Mouse (Mus musculus): Measurements from ENCODE around the gene 2310039H08Rik. TPM values are rescaled to one million over a fixed set of nuclear protein-coding genes. Genes with fewer than 3 reads are reported as not detected.
"Not testable (repeated sequence)": the region's sequence is repeated elsewhere in the genome, so short reads cannot be mapped to it uniquely, and the experiment has no call there.

Gene 2310039H08Rik
- polyA plus RNA-seq, 1 experiment from 2014 or later, result 54.8 TPM

DNA sequence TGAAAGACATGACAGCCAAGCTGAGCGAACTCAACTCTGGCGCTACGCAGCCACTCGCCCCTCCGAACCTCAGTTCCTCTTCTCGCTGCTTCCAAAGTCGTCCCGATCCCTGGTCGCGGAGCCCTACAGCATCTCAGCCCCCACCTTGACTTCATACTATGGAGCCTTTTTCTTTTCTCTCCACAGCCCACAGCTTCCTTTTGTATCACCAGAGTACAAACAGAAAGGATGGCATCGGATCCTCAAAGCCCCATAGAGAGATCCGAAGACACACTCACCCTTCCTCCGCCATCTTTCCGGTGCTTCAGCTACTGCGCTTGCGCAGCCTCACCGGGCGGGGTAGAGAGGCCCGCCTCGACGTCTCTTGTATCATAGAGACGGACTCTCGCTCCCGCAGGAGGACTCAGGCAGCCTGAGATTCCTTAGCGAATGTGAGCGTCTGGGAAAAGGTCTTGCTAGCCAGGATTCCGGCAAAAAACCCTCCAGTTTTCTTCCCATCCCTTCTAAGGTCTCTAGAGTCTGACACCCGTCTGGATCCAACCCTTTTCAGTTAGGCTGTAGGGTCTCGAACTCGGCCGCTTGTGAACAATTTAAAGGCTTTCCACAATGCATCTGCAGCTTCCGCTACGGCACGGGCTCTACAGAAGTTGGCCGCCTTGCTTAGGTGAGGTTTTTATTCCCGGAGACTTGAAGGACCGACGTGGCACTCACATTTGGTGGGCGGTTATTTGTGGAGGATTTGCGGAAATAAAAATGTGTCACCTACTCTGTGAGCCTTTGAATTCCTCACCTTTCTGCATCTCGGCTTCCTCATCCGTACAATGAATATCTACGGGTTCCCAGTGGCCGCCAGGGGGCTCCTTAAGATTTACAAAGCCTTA lies 10.1 kb downstream of the 2310039H08Rik start, which contains the start of gene Rpl7l1:
Gene Rpl7l1, minus strand, starts transcription at position 332 of the 881 bp plus-strand sequence.
- H3K4me1 ChIP-seq, result peaks cover 6% of the 10 kb centered on the region
- no peaks in the 10 kb centered on the region for H3K9me3 ChIP-seq
- H3K27ac ChIP-seq, result peak within 1 kb of the TSS; percentile 86
- H3K4me2 ChIP-seq (replicated peaks), result peak within 1 kb of the TSS; percentile 66
- H3K27me3 ChIP-seq, result no peaks in the 10 kb centered on the region
- peak; percentile 89 for ATAC-seq (ENCODE audit: insufficient number of reproducible peaks, insufficient read depth, low FRiP score, low TSS enrichment)
- peak within 1 kb of the TSS; percentile 78 for H3K9ac ChIP-seq
- H3K4me3 ChIP-seq, result peak within 1 kb of the TSS; percentile 68
- peaks cover 31% of the 10 kb centered on the region for H3K36me3 ChIP-seq
- WGBS, result under 1% methylated on average over 44 of the region's 44 CpGs

DNA sequence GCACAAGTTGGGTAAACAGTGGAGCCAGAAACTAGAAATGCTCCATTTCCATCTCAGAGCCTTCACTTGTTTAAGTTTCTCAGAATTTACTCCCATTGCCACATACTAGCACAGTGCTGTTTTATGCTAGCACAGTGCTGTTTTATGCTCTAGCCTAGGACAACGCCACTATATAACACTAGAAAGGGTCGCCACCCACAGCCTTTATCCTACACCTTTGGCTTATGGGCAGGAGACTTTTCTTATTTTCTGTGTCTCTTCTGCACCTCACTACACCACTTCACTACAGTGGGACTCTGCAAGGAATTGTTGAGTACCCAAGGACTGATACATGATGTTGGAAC lies 10.8 kb downstream of the 2310039H08Rik start:
- Histone ChIP-seq H3K9ac (no peak overlapping the region), H3K9me3 (no peaks in the 10 kb centered on the region), H3K4me2 (replicated peaks) (peak overlapping the region; percentile 66), H3K27me3 (no peaks in the 10 kb centered on the region), H3K4me3 (peak overlapping the region; percentile 68), H3K27ac (peak overlapping the region; percentile 86; the same call in 1 of the 2 replicates), H3K36me3 (peaks cover 24% of the 10 kb centered on the region), H3K4me1 (peaks cover 6% of the 10 kb centered on the region)
- WGBS, result 72% methylated on average over 2 of the region's 2 CpGs
- ATAC-seq (ENCODE audit: insufficient number of reproducible peaks, insufficient read depth, low FRiP score, low TSS enrichment), result no peak

- WGBS, result 89% methylated on average over 5 of the region's 5 CpGs
Observed at GRCm38 (mm10) chr17:46786952-46787351, 14.5 kb downstream of the 2310039H08Rik start.

GRCm38 (mm10) chr17:46787974-46788373 lies 15.5 kb downstream of the 2310039H08Rik start:
- WGBS, result 74% methylated on average over 2 of the region's 2 CpGs
- not testable (repeated sequence) for H3K4me2 ChIP-seq (replicated peaks); ATAC-seq (ENCODE audit: insufficient number of reproducible peaks, insufficient read depth, low FRiP score, low TSS enrichment); H3K4me3 ChIP-seq; H3K9me3 ChIP-seq; H3K36me3 ChIP-seq; H3K27me3 ChIP-seq; H3K4me1 ChIP-seq; H3K9ac ChIP-seq; H3K27ac ChIP-seq

More at GRCm38 (mm10) chr17:46786952-46787351, 14.5 kb downstream of the 2310039H08Rik start:
- no peak overlapping the region for H3K9ac ChIP-seq
- no peaks in the 10 kb centered on the region for H3K36me3 ChIP-seq
- H3K9me3 ChIP-seq, result no peaks in the 10 kb centered on the region
- no peak overlapping the region for H3K4me3 ChIP-seq
- ATAC-seq (ENCODE audit: insufficient number of reproducible peaks, insufficient read depth, low FRiP score, low TSS enrichment), result no peak
- no peaks in the 10 kb centered on the region for H3K27me3 ChIP-seq
- no peaks in the 10 kb centered on the region for H3K4me1 ChIP-seq
- no peak overlapping the region for H3K27ac ChIP-seq
- no peak overlapping the region for H3K4me2 ChIP-seq (replicated peaks)

DNA sequence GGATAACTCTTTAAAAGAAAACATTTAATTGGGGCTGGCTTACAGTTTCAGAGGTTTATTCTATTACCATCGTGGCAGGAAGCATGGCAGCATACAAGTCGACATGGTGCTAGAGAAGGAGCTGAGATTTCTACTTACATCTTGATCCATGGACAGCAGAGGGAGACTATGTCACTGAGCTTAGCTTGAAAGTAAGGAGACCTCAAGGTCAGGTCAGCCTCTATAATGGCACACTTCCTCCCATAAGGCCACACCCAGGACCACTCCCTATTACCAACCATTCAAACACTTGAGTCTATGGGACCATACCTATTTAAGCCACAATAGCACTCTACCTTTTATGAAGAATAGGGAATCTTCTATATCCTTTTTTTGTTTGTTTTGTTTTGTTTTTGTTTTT lies 20.5 kb downstream of the 2310039H08Rik start:
- H3K36me3 ChIP-seq, result no peaks in the 10 kb centered on the region
- no peak overlapping the region for H3K4me3 ChIP-seq
- H3K4me2 ChIP-seq (replicated peaks), result no peak overlapping the region
- H3K9me3 ChIP-seq, result no peaks in the 10 kb centered on the region
- no peak overlapping the region for H3K27ac ChIP-seq
- no peak for ATAC-seq (ENCODE audit: insufficient number of reproducible peaks, insufficient read depth, low FRiP score, low TSS enrichment)
- WGBS, result 82% methylated on average over 2 of the region's 2 CpGs
- no peak overlapping the region for H3K9ac ChIP-seq
- 0 out of 2 replicates have a peak, but pooled peaks cover 4% of the 10 kb centered on the region for H3K4me1 ChIP-seq
- H3K27me3 ChIP-seq, result no peaks in the 10 kb centered on the region

- 0 out of 2 replicates have a peak, but pooled peaks cover 4% of the 10 kb centered on the region for H3K4me1 ChIP-seq
- no peak overlapping the region for H3K4me3 ChIP-seq
- WGBS, result 74% methylated on average over 4 of the region's 4 CpGs
- ATAC-seq (ENCODE audit: insufficient number of reproducible peaks, insufficient read depth, low FRiP score, low TSS enrichment), result no peak
- peaks cover 21% of the 10 kb centered on the region for H3K36me3 ChIP-seq
- H3K4me2 ChIP-seq (replicated peaks), result no peak overlapping the region
- H3K27me3 ChIP-seq, result no peaks in the 10 kb centered on the region
- H3K27ac ChIP-seq, result no peak overlapping the region
- no peak overlapping the region for H3K9ac ChIP-seq
- no peaks in the 10 kb centered on the region for H3K9me3 ChIP-seq
Observed at GRCm38 (mm10) chr17:46796743-46797142, 24.3 kb downstream of the 2310039H08Rik start.

GRCm38 (mm10) chr17:46797386-46797785 lies 25.0 kb downstream of the 2310039H08Rik start:
- Histone ChIP-seq H3K27ac (no peak overlapping the region), H3K4me2 (replicated peaks) (no peak overlapping the region), H3K4me1 (0 out of 2 replicates have a peak, but pooled peaks cover 4% of the 10 kb centered on the region), H3K4me3 (no peak overlapping the region), H3K27me3 (no peaks in the 10 kb centered on the region), H3K36me3 (peaks cover 21% of the 10 kb centered on the region), H3K9ac (no peak overlapping the region), H3K9me3 (no peaks in the 10 kb centered on the region)
- WGBS, result 8% methylated on average over 8 of the region's 8 CpGs
- peak; percentile 28; the same call in 1 of the 2 replicates for ATAC-seq (ENCODE audit: insufficient number of reproducible peaks, insufficient read depth, low FRiP score, low TSS enrichment)

- Histone ChIP-seq H3K4me2 (replicated peaks) (no peak overlapping the region), H3K9me3 (no peaks in the 10 kb centered on the region), H3K9ac (no peak overlapping the region), H3K4me3 (no peak overlapping the region), H3K27ac (no peak overlapping the region), H3K36me3 (peaks cover 28% of the 10 kb centered on the region), H3K27me3 (no peaks in the 10 kb centered on the region), H3K4me1 (0 out of 2 replicates have a peak, but pooled peaks cover 4% of the 10 kb centered on the region)
- 80% methylated on average over 10 of the region's 10 CpGs for WGBS
- no peak for ATAC-seq (ENCODE audit: insufficient number of reproducible peaks, insufficient read depth, low FRiP score, low TSS enrichment)
Observed at GRCm38 (mm10) chr17:46799680-46800079, 27.2 kb downstream of the 2310039H08Rik start.

- Histone ChIP-seq H3K4me1 (0 out of 2 replicates have a peak, but pooled peaks cover under 1% of the 10 kb centered on the region), H3K9ac (no peak overlapping the region), H3K4me3 (no peak overlapping the region), H3K27me3 (no peaks in the 10 kb centered on the region), H3K4me2 (replicated peaks) (no peak overlapping the region), H3K9me3 (no peaks in the 10 kb centered on the region), H3K27ac (no peak overlapping the region), H3K36me3 (peaks cover 43% of the 10 kb centered on the region)
- ATAC-seq (ENCODE audit: insufficient number of reproducible peaks, insufficient read depth, low FRiP score, low TSS enrichment), result no peak
- 83% methylated on average over 6 of the region's 6 CpGs for WGBS
Observed at GRCm38 (mm10) chr17:46801761-46802160, 29.3 kb downstream of the 2310039H08Rik start.

GRCm38 (mm10) chr17:46808376-46808775 lies 35.9 kb downstream of the 2310039H08Rik start:
- no peaks in the 10 kb centered on the region for H3K4me1 ChIP-seq
- no peak for ATAC-seq (ENCODE audit: insufficient number of reproducible peaks, insufficient read depth, low FRiP score, low TSS enrichment)
- no peaks in the 10 kb centered on the region for H3K9me3 ChIP-seq
- no peak overlapping the region for H3K9ac ChIP-seq
- WGBS, result 88% methylated on average over 10 of the region's 10 CpGs
- no peak overlapping the region for H3K27ac ChIP-seq
- peaks cover 45% of the 10 kb centered on the region for H3K36me3 ChIP-seq
- no peak overlapping the region for H3K4me2 ChIP-seq (replicated peaks)
- H3K27me3 ChIP-seq, result no peaks in the 10 kb centered on the region
- H3K4me3 ChIP-seq, result no peak overlapping the region

DNA sequence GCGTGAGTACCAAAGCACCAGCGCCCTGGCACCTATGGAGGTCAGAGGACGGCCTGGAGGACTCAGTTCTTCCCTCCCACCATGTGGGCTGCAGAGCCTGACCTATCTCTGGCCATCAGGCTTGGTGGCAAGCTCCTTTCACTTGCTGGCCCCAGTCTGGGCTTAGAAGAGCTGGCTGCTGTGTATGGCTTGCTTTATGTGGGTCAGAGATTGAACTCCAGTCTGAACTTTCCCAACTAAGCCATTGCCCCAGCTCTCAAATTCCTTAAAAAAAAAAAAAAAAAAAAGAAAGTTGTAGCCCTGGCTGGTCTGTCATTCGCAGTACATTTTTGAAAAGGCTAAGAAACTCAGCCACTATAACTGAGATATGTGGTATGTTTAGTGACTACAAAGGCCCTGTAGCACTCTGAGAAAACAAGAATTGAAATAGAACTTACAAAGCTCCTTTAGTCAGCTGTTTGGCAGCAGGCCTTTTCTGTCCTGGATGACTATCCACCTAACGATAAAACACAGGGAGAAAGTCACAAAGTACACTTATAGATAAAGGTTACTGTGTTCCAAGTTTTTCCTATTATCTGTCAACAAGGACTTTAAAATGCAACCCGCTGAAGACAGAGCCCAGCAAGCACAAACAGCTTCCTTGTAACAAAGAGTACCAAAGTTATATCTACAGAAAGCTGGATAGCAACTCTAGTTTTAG lies 36.8 kb downstream of the 2310039H08Rik start:
- peaks cover 48% of the 10 kb centered on the region for H3K36me3 ChIP-seq
- ATAC-seq (ENCODE audit: insufficient number of reproducible peaks, insufficient read depth, low FRiP score, low TSS enrichment), result no peak
- 89% methylated on average over 6 of the region's 6 CpGs for WGBS

More for the DNA sequence above, 36.8 kb downstream of the 2310039H08Rik start:
- H3K4me1 ChIP-seq, result no peaks in the 10 kb centered on the region
- no peak overlapping the region for H3K4me2 ChIP-seq (replicated peaks)
- H3K9me3 ChIP-seq, result no peaks in the 10 kb centered on the region
- H3K27ac ChIP-seq, result no peak overlapping the region
- H3K9ac ChIP-seq, result no peak overlapping the region
- no peaks in the 10 kb centered on the region for H3K27me3 ChIP-seq
- no peak overlapping the region for H3K4me3 ChIP-seq
